Mouse (Mus musculus) adrenal gland, postnatal 36 days (tissue): ENCODE measurements around the gene Eif2s3y. TPM values are rescaled to one million over a fixed set of nuclear protein-coding genes. Genes with fewer than 3 reads are reported as not detected.

Experiments used
- DNase-seq, 2 experiments: peaks; one replicate each; pipeline ENCODE4 v3.0.0; 2021; ENCODE audit warnings: mixed read lengths in 1 of 2
- long read RNA-seq, 2 experiments: library from polyadenylated mRNA; stranded (forward); transcript quantifications; one replicate each; pipeline ENCODE4 v2.0.0; 2021; ENCODE audit warnings: borderline sequencing depth in 2 of 2
- microRNA-seq: library from miRNA; unstranded; fragments of <30 nt; microRNA quantifications from one replicate; pipeline ENCODE4 v1.2.0, GENCODE M21; 2021
- total RNA-seq, 2 experiments: library from RNA; stranded (reverse); gene quantifications; 2 replicates each; pipeline ENCODE4 v1.2.3; 2021

The Eif2s3y gene
- total RNA-seq: 10 to 100 TPM in 1 of 2 experiments, not detected in 1; 81.0 TPM
- long read RNA-seq, experiment 1: 0 reads
- long read RNA-seq, experiment 2, transcript Eif2s3y-201 (12 exons, 1,836 nt): major isoform, 22 of 25 reads
- long read RNA-seq, experiment 2, partial matches to known transcripts: 1 of 25 reads
- long read RNA-seq, experiment 2, other reads (novel, unspliced or antisense): 2 of 25 reads

DNA sequence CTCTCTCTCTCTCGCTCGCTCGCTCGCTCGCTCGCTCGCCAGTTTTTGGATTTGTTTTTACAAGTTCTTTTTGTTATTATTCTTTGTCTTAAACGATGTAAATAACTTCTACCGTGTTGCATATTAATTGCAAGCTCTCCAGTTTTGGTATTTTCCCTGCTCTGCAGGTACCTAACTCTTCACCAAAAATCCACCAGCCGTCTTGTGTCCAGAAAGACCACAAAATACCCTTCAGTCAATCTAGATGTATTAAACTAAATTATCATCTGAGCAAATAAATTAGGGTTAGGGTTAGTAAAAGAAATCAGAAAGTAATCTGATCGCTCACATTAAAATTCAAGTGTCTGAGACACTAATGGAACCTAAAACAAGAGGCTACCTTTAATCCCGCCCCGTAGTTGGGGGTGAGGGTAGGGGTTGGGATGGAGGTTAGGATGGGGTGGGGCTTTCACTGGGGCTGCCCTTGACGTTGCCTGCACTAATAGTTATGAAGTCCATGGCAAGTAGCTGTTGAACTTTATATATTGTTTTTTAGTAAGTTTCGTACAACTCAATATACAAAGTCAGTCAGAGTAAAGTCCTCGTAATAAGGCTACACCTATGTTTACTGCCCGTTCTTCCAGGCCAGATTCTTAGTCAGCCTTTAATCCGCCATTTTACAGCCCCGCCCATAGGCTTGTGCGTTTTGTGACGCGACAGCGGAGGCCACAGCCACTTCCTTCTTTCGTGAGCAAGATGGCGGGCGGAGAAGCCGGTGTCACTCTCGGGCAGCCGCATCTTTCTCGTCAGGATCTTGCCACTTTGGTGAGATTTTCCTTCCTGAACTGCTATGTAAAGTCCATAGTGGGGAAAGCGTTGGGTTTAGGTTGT is at the start of gene Eif2s3y:
Gene Eif2s3y (plus strand): TSS at position 662 of the 870 bp plus-strand sequence.
- DNase-seq: peak in 1 of 2 experiments; percentile 80

Small RNAs within 50 kb of the gene (microRNA-seq; reads per million reads assigned to microRNA genes)
- gene Gm47281: not detected

Other genes starting within 250 kb of the Eif2s3y start
- not detected for gene Zfy1, start 213.1 kb upstream of the Eif2s3y start, total RNA-seq
- not detected for gene Uba1y, start 191.9 kb upstream of the Eif2s3y start, total RNA-seq
- 10 to 100 TPM in 1 of 2 experiments, under 1 TPM in 1; 0.03 to 20.8 TPM for gene Kdm5d, start 112.8 kb upstream of the Eif2s3y start, total RNA-seq
- gene Uty, start 235.2 kb downstream of the Eif2s3y start, total RNA-seq: 10 to 100 TPM in 1 of 2 experiments, not detected in 1; 30.5 TPM